Mouse (Mus musculus) hindbrain, embryonic 15.5 days (tissue): ENCODE measurements around the gene Nfkbie. TPM values are rescaled to one million over a fixed set of nuclear protein-coding genes. Genes with fewer than 3 reads are reported as not detected.

Experiments
- ATAC-seq: fragments of 200-750 bp; cut with Nextera tagmentation; 2 replicates; pipeline ENCODE4 v1.8.0; 2017; ENCODE audit warnings: low read depth, moderate number of reproducible peaks, moderate TSS enrichment; ENCODE audit not compliant: low FRiP score
- H3K27ac ChIP-seq: fragments of 300-500 bp; sonication (generic); replicated peaks from 2 replicates; pipeline ENCODE4 v1.5.1; 2015; ENCODE audit warnings: mild to moderate bottlenecking, inconsistent platforms
- H3K27me3 ChIP-seq: fragments of 300-500 bp; sonication (generic); 2 replicates; pipeline ENCODE4 v1.6.1; 2015; ENCODE audit warnings: control low read depth, inconsistent platforms
- H3K36me3 ChIP-seq: fragments of 300-500 bp; sonication (generic); 2 replicates; pipeline ENCODE4 v1.6.1; 2015; ENCODE audit warnings: control low read depth, inconsistent platforms
- H3K4me1 ChIP-seq: fragments of 300-500 bp; sonication (generic); replicated peaks from 2 replicates; pipeline ENCODE4 v1.6.1; 2015; ENCODE audit warnings: control low read depth, inconsistent platforms
- H3K4me2 ChIP-seq: fragments of 300-500 bp; sonication (generic); 2 replicates; pipeline ENCODE4 v1.6.1; 2015; ENCODE audit warnings: moderate library complexity, mild to moderate bottlenecking, inconsistent platforms
- H3K4me3 ChIP-seq: fragments of 300-500 bp; sonication (generic); 2 replicates; pipeline ENCODE4 v1.5.1; 2015; ENCODE audit warnings: mild to moderate bottlenecking, inconsistent platforms
- H3K9ac ChIP-seq: fragments of 300-500 bp; sonication (generic); 2 replicates; pipeline ENCODE4 v1.6.1; 2015; ENCODE audit warnings: inconsistent platforms
- H3K9me3 ChIP-seq: fragments of 300-500 bp; sonication (generic); 2 replicates; pipeline ENCODE4 v1.6.1; 2016; ENCODE audit warnings: control low read depth, inconsistent platforms
- WGBS: fragments of 180-500 bp; shearing (Covaris S2); methylation state at CpG from one replicate; pipeline ENCODE4 v1.1.7; 2015; 5-methylcytosine and 5-hydroxymethylcytosine counted together
- polyA plus RNA-seq: library from polyadenylated mRNA; unstranded; fragments of >200 nt; fragmentation: Nextera tagmentation; extraction: Ambion mirVana; gene quantifications from 2 replicates; pipeline ENCODE4 v1.2.1, GENCODE M21; 2015

Nfkbie gene
- polyA plus RNA-seq, 1 experiment from 2014 or later, result 6.4 TPM

- Histone ChIP-seq H3K36me3 (no peaks in the 10 kb centered on the region), H3K4me2 (no peak overlapping the region), H3K27ac (no peak overlapping the region), H3K4me3 (no peak overlapping the region), H3K9ac (no peak overlapping the region), H3K9me3 (no peaks in the 10 kb centered on the region), H3K27me3 (no peaks in the 10 kb centered on the region), H3K4me1 (peaks cover 22% of the 10 kb centered on the region)
- ATAC-seq, result no peak
- 95% methylated on average over 3 of the region's 3 CpGs for WGBS
Measured at GRCm38 (mm10) chr17:45586449-45586837, 30.9 kb downstream of the Nfkbie start.

DNA sequence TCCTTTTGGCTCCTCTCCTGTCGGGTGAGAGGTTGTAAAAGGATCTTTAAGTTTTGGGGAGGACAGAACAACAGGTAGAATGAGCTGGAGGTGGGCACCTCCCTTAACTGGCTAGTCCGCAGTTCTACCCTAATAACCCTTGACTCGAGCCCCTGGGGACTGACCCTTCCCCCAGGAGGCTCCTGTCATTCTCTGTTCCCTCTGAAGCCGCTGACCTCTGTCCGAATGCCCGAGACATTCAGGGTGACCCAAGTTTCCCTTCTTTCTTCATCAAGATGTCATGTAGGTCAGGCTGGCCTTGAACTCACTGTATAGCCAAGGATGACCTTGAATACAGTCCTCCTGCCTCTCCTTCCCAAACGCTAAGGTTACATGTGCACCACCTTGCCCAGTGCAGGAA lies 32.9 kb downstream of the Nfkbie start:
- H3K27ac ChIP-seq, result no peak overlapping the region
- 92% methylated on average over 7 of the region's 7 CpGs for WGBS
- H3K9ac ChIP-seq, result no peak overlapping the region
- ATAC-seq, result no peak
- no peaks in the 10 kb centered on the region for H3K36me3 ChIP-seq
- no peaks in the 10 kb centered on the region for H3K27me3 ChIP-seq
- no peaks in the 10 kb centered on the region for H3K9me3 ChIP-seq
- H3K4me2 ChIP-seq, result no peak overlapping the region
- H3K4me3 ChIP-seq, result no peak overlapping the region
- H3K4me1 ChIP-seq, result peaks cover 32% of the 10 kb centered on the region

GRCm38 (mm10) chr17:45589236-45589635 lies 33.7 kb downstream of the Nfkbie start:
- no peak for ATAC-seq
- Histone ChIP-seq H3K27ac (no peak overlapping the region), H3K36me3 (no peaks in the 10 kb centered on the region), H3K9ac (no peak overlapping the region), H3K4me1 (peaks cover 39% of the 10 kb centered on the region), H3K4me3 (no peak overlapping the region), H3K4me2 (no peak overlapping the region), H3K27me3 (no peaks in the 10 kb centered on the region), H3K9me3 (no peaks in the 10 kb centered on the region)
- over 99% methylated on average over 7 of the region's 7 CpGs for WGBS

- WGBS, result 89% methylated on average over 8 of the region's 8 CpGs
- H3K36me3 ChIP-seq, result no peaks in the 10 kb centered on the region
- peaks cover 39% of the 10 kb centered on the region for H3K4me1 ChIP-seq
- H3K4me2 ChIP-seq, result no peak overlapping the region
- ATAC-seq, result no peak
- H3K27me3 ChIP-seq, result no peaks in the 10 kb centered on the region
- H3K27ac ChIP-seq, result no peak overlapping the region
- H3K9me3 ChIP-seq, result no peaks in the 10 kb centered on the region
- no peak overlapping the region for H3K9ac ChIP-seq
- H3K4me3 ChIP-seq, result no peak overlapping the region
Measured at GRCm38 (mm10) chr17:45589844-45590243, 34.3 kb downstream of the Nfkbie start.

DNA sequence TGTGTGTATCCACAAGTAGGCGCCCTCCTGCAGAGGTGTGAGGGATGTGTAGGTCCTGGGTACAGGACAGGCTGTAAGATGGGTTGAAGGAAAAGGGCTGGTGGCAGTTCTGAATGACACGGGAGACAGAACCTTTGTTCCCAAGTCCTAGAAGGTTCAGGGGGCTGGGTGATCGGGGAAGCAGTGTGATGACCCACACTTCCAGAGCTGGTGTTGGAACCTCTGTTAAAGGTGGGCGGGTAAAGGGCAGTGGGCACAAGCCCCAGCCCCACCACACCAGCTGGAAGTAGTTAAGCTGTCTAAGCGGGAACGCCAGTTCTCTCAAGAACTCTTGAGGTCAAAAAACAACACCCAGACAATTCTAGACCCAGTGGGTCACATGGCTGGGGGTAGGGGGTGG lies 34.9 kb downstream of the Nfkbie start:
- Histone ChIP-seq H3K4me1 (peaks cover 39% of the 10 kb centered on the region), H3K27me3 (no peaks in the 10 kb centered on the region), H3K36me3 (no peaks in the 10 kb centered on the region), H3K4me2 (no peak overlapping the region), H3K9me3 (no peaks in the 10 kb centered on the region), H3K27ac (no peak overlapping the region), H3K9ac (no peak overlapping the region), H3K4me3 (no peak overlapping the region)
- WGBS, result 91% methylated on average over 6 of the region's 6 CpGs
- ATAC-seq, result no peak

GRCm38 (mm10) chr17:45591701-45592605 lies 36.5 kb downstream of the Nfkbie start:
- H3K27ac ChIP-seq, result no peak overlapping the region
- no peak overlapping the region for H3K4me3 ChIP-seq
- H3K27me3 ChIP-seq, result no peaks in the 10 kb centered on the region
- H3K9ac ChIP-seq, result no peak overlapping the region
- WGBS, result 52% methylated on average over 16 of the region's 16 CpGs
- peak overlapping the region; percentile 30 for H3K4me2 ChIP-seq
- no peaks in the 10 kb centered on the region for H3K9me3 ChIP-seq
- H3K36me3 ChIP-seq, result no peaks in the 10 kb centered on the region
- no peak; the same call in 1 of the 2 replicates for ATAC-seq
- peaks cover 49% of the 10 kb centered on the region for H3K4me1 ChIP-seq

DNA sequence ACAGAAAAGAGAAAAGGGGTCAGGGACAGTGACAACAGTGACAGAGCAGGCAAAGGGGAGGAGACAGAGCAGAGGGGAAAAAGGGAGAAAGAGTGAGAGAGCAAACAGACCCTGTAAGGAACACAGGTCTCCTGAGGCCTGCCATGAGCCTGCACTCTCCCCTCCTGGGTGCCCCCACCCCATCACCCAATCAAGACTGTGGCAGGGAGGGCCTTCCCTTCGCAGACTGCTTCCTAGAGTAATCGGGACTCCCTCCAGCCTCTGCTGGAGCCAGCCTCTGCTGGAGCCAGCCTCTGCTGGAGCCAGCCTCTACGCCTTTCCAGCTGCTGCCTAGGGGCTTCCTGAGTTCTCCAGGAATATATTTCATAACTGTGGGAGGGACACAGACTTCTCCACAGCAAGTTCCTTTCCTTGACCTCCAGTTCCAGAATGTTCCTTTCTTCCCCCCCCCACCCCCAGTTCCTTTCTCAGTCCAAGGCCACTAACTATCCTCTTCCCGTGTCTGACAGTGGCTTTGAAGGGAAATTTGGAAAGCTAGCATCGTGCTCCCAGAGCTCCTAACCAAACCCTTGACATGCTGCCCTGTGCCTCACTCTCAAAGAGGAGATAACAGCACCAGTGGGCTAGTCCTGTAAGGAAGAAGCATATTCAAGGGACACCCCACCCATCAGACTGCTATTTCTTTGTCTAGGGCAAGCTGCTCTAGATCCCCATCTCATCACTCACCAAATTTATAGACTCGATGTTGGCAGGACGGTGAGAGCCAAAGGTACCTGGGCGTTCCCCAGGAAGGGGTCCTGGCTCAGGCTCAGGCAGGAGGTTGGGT lies 37.3 kb downstream of the Nfkbie start:
- no peak overlapping the region for H3K27ac ChIP-seq

DNA sequence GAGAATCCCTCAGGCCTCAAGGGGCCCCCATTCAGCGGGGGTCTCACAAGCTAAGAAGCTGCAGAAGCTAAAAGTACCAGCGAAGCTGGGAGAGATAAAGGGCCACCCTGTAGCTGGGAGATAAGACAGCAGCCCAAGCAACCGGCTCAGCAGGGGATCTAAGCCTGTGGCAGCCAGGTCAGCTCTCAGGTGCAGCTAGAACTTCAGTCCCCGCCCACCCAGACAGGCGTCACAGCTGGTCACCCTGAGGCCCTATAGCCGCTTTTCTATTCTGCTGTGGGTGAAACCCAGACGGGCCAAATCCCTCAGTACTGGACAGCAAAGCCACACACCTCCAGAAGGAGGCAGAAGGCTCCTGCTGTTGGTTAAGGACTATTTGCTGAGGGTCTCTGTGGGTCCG lies 38.0 kb downstream of the Nfkbie start:
- peak overlapping the region; percentile 97; the same call in 1 of the 2 replicates for H3K4me2 ChIP-seq
- peaks cover 51% of the 10 kb centered on the region for H3K4me1 ChIP-seq
- ATAC-seq, result no peak
- no peaks in the 10 kb centered on the region for H3K9me3 ChIP-seq
- H3K27ac ChIP-seq, result no peak overlapping the region; the same call in 1 of the 2 replicates
- no peak overlapping the region for H3K9ac ChIP-seq
- H3K36me3 ChIP-seq, result no peaks in the 10 kb centered on the region
- H3K4me3 ChIP-seq, result no peak overlapping the region
- 32% methylated on average over 8 of the region's 8 CpGs for WGBS
- no peaks in the 10 kb centered on the region for H3K27me3 ChIP-seq

More for the DNA sequence above, 37.3 kb downstream of the Nfkbie start:
- Histone ChIP-seq H3K4me3 (no peak overlapping the region), H3K36me3 (no peaks in the 10 kb centered on the region), H3K4me2 (peak overlapping the region; percentile 30), H3K9ac (no peak overlapping the region), H3K4me1 (peaks cover 51% of the 10 kb centered on the region), H3K27me3 (no peaks in the 10 kb centered on the region), H3K9me3 (no peaks in the 10 kb centered on the region)
- no peak for ATAC-seq
- WGBS, result 46% methylated on average over 8 of the region's 8 CpGs

- H3K27me3 ChIP-seq, result no peaks in the 10 kb centered on the region
- H3K9ac ChIP-seq, result no peak overlapping the region
- no peak overlapping the region for H3K27ac ChIP-seq
- no peaks in the 10 kb centered on the region for H3K36me3 ChIP-seq
- no peaks in the 10 kb centered on the region for H3K9me3 ChIP-seq
- peak overlapping the region; percentile 55 for H3K4me3 ChIP-seq
- WGBS, result 46% methylated on average over 8 of the region's 8 CpGs
- H3K4me1 ChIP-seq, result peaks cover 53% of the 10 kb centered on the region
- peak overlapping the region; percentile 97 for H3K4me2 ChIP-seq
- no peak for ATAC-seq
Measured at GRCm38 (mm10) chr17:45594195-45594594, 38.7 kb downstream of the Nfkbie start.

GRCm38 (mm10) chr17:45594881-45595735 lies 39.6 kb downstream of the Nfkbie start:
- no peaks in the 10 kb centered on the region for H3K36me3 ChIP-seq
- peak; percentile 66 for ATAC-seq
- peak overlapping the region; percentile 55 for H3K4me3 ChIP-seq
- 2% methylated on average over 56 of the region's 58 CpGs for WGBS
- peaks cover 62% of the 10 kb centered on the region for H3K4me1 ChIP-seq
- H3K27ac ChIP-seq, result peak overlapping the region; percentile 65
- H3K9me3 ChIP-seq, result no peaks in the 10 kb centered on the region
- peak overlapping the region; percentile 57 for H3K9ac ChIP-seq
- H3K4me2 ChIP-seq, result peak overlapping the region; percentile 97
- peaks cover 2% of the 10 kb centered on the region; the same call in 1 of the 2 replicates for H3K27me3 ChIP-seq

DNA sequence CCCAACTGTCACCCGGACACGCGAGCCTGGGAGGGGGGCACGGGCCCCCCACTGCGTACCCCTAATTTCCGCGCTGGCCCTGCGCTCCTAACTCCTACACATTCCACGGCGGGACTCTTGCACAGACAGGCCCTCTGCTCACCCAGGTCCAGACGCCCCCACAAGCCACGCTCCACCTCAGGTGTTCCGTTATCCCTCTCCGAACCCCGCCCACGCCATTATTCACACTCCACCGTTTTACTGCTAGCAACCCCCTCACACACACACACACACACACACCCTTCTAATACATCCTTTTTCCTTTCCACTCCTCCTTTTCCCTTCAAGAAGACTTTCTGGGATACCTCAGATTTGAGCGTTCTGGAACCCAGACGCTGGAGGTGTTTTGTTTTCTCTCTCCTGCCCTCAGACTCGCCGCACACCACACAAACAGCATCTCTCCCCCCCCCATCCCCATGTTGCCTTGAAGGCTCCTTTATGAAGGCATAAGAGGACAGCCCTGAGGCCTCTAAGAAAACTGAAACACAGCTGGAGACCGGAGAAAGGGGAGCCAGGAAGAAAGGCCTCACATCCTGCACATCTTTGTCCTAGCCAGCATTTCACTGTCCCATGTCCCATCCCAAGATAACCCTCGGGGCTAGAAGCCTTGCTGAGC lies 40.4 kb downstream of the Nfkbie start:
- Histone ChIP-seq H3K27ac (peak overlapping the region; percentile 65), H3K4me1 (peaks cover 63% of the 10 kb centered on the region), H3K4me3 (peak overlapping the region; percentile 55), H3K9ac (peak overlapping the region; percentile 57), H3K36me3 (no peaks in the 10 kb centered on the region), H3K9me3 (no peaks in the 10 kb centered on the region), H3K4me2 (peak overlapping the region; percentile 97), H3K27me3 (peaks cover 9% of the 10 kb centered on the region)
- peak; percentile 20 for ATAC-seq
- 4% methylated on average over 23 of the region's 23 CpGs for WGBS
